Mouse (Mus musculus): ENCODE results near the gene Eml6. TPM values are rescaled to one million over a fixed set of nuclear protein-coding genes. Genes with fewer than 3 reads are reported as not detected.

Gene Eml6
- polyA plus RNA-seq, 1 experiment from 2014 or later = 3.0 TPM

- Histone ChIP-seq H3K9me3 (no peaks in the 10 kb centered on the region), H3K4me2 (replicated peaks) (no peak overlapping the region), H3K9ac (replicated peaks) (no peak overlapping the region), H3K4me3 (no peak overlapping the region), H3K27me3 (no peaks in the 10 kb centered on the region), H3K4me1 (no peaks in the 10 kb centered on the region), H3K36me3 (no peaks in the 10 kb centered on the region), H3K27ac (replicated peaks) (no peak overlapping the region)
- WGBS = 81% methylated on average over 1 of the region's 1 CpGs
- no peak for ATAC-seq (ENCODE audit: low FRiP score, low read depth)
These were observed 297.9 kb downstream of the Eml6 start for GRCm38 (mm10) chr11:29727901-29728300.

GRCm38 (mm10) chr11:29725610-29726009 is 300.2 kb downstream of the Eml6 start:
- no peak for ATAC-seq (ENCODE audit: low FRiP score, low read depth)
- H3K36me3 ChIP-seq = no peaks in the 10 kb centered on the region

GRCm38 (mm10) chr11:29725167-29725566 is 300.7 kb downstream of the Eml6 start:
- Histone ChIP-seq H3K36me3 (no peaks in the 10 kb centered on the region), H3K4me2 (replicated peaks) (no peak overlapping the region), H3K4me1 (no peaks in the 10 kb centered on the region), H3K27me3 (no peaks in the 10 kb centered on the region), H3K4me3 (no peak overlapping the region), H3K9ac (replicated peaks) (no peak overlapping the region), H3K9me3 (no peaks in the 10 kb centered on the region), H3K27ac (replicated peaks) (no peak overlapping the region)
- no peak for ATAC-seq (ENCODE audit: low FRiP score, low read depth)

More at GRCm38 (mm10) chr11:29725610-29726009, 300.2 kb downstream of the Eml6 start:
- H3K27me3 ChIP-seq = no peaks in the 10 kb centered on the region
- 79% methylated on average over 1 of the region's 1 CpGs for WGBS
- no peaks in the 10 kb centered on the region for H3K4me1 ChIP-seq
- no peak overlapping the region for H3K9ac ChIP-seq (replicated peaks)
- H3K27ac ChIP-seq (replicated peaks) = no peak overlapping the region
- H3K4me2 ChIP-seq (replicated peaks) = no peak overlapping the region
- no peaks in the 10 kb centered on the region for H3K9me3 ChIP-seq
- H3K4me3 ChIP-seq = no peak overlapping the region

- no peak for ATAC-seq (ENCODE audit: low FRiP score, low read depth)
- 93% methylated on average over 2 of the region's 2 CpGs for WGBS
- Histone ChIP-seq H3K9ac (replicated peaks) (no peak overlapping the region), H3K4me2 (replicated peaks) (no peak overlapping the region), H3K4me3 (no peak overlapping the region), H3K27me3 (no peaks in the 10 kb centered on the region), H3K4me1 (no peaks in the 10 kb centered on the region), H3K36me3 (no peaks in the 10 kb centered on the region), H3K9me3 (no peaks in the 10 kb centered on the region), H3K27ac (replicated peaks) (no peak overlapping the region)
These were observed 301.6 kb downstream of the Eml6 start for GRCm38 (mm10) chr11:29724213-29724612.

GRCm38 (mm10) chr11:29719597-29719996 is 306.2 kb downstream of the Eml6 start:
- Histone ChIP-seq H3K36me3 (no peaks in the 10 kb centered on the region), H3K4me2 (replicated peaks) (no peak overlapping the region), H3K4me1 (no peaks in the 10 kb centered on the region), H3K27me3 (no peaks in the 10 kb centered on the region), H3K4me3 (no peak overlapping the region), H3K9ac (replicated peaks) (no peak overlapping the region), H3K27ac (replicated peaks) (no peak overlapping the region), H3K9me3 (no peaks in the 10 kb centered on the region)
- no peak for ATAC-seq (ENCODE audit: low FRiP score, low read depth)
- WGBS = 81% methylated on average over 1 of the region's 1 CpGs

GRCm38 (mm10) chr11:29718541-29718940 is 307.3 kb downstream of the Eml6 start:
- no peak overlapping the region for H3K9ac ChIP-seq (replicated peaks)
- H3K27ac ChIP-seq (replicated peaks) = no peak overlapping the region
- peaks cover 7% of the 10 kb centered on the region; the same call in 1 of the 2 replicates for H3K36me3 ChIP-seq

GRCm38 (mm10) chr11:29715499-29715898 is 310.3 kb downstream of the Eml6 start:
- no peak for ATAC-seq (ENCODE audit: low FRiP score, low read depth)
- peaks cover 7% of the 10 kb centered on the region; the same call in 1 of the 2 replicates for H3K36me3 ChIP-seq
- H3K4me1 ChIP-seq = no peaks in the 10 kb centered on the region
- no peak overlapping the region for H3K4me3 ChIP-seq
- no peak overlapping the region for H3K4me2 ChIP-seq (replicated peaks)
- H3K27ac ChIP-seq (replicated peaks) = no peak overlapping the region
- no peaks in the 10 kb centered on the region for H3K9me3 ChIP-seq
- H3K9ac ChIP-seq (replicated peaks) = no peak overlapping the region
- 85% methylated on average over 3 of the region's 3 CpGs for WGBS
- H3K27me3 ChIP-seq = no peaks in the 10 kb centered on the region

More at GRCm38 (mm10) chr11:29718541-29718940, 307.3 kb downstream of the Eml6 start:
- WGBS = 60% methylated on average over 6 of the region's 6 CpGs
- H3K4me2 ChIP-seq (replicated peaks) = no peak overlapping the region
- H3K27me3 ChIP-seq = no peaks in the 10 kb centered on the region
- no peak overlapping the region for H3K4me3 ChIP-seq
- no peak for ATAC-seq (ENCODE audit: low FRiP score, low read depth)
- no peaks in the 10 kb centered on the region for H3K4me1 ChIP-seq
- H3K9me3 ChIP-seq = no peaks in the 10 kb centered on the region

GRCm38 (mm10) chr11:29714789-29715188 is 311.0 kb downstream of the Eml6 start:
- H3K4me1 ChIP-seq = no peaks in the 10 kb centered on the region
- no peaks in the 10 kb centered on the region for H3K9me3 ChIP-seq
- H3K27ac ChIP-seq (replicated peaks) = no peak overlapping the region
- peaks cover 7% of the 10 kb centered on the region; the same call in 1 of the 2 replicates for H3K36me3 ChIP-seq
- H3K27me3 ChIP-seq = no peaks in the 10 kb centered on the region
- H3K9ac ChIP-seq (replicated peaks) = no peak overlapping the region
- H3K4me3 ChIP-seq = no peak overlapping the region
- 92% methylated on average over 2 of the region's 2 CpGs for WGBS
- H3K4me2 ChIP-seq (replicated peaks) = no peak overlapping the region
- ATAC-seq (ENCODE audit: low FRiP score, low read depth) = no peak

GRCm38 (mm10) chr11:29714114-29714513 is 311.7 kb downstream of the Eml6 start:
- no peak for ATAC-seq (ENCODE audit: low FRiP score, low read depth)
- WGBS = 92% methylated on average over 7 of the region's 7 CpGs
- H3K36me3 ChIP-seq = peaks cover 7% of the 10 kb centered on the region; the same call in 1 of the 2 replicates

GRCm38 (mm10) chr11:29709512-29709911 is 316.3 kb downstream of the Eml6 start:
- Histone ChIP-seq H3K36me3 (peaks cover 25% of the 10 kb centered on the region), H3K27me3 (no peaks in the 10 kb centered on the region), H3K9me3 (no peaks in the 10 kb centered on the region), H3K4me3 (no peak overlapping the region), H3K4me2 (replicated peaks) (no peak overlapping the region), H3K27ac (replicated peaks) (no peak overlapping the region), H3K4me1 (no peaks in the 10 kb centered on the region), H3K9ac (replicated peaks) (no peak overlapping the region)
- no peak for ATAC-seq (ENCODE audit: low FRiP score, low read depth)

More at GRCm38 (mm10) chr11:29714114-29714513, 311.7 kb downstream of the Eml6 start:
- H3K9ac ChIP-seq (replicated peaks) = no peak overlapping the region
- H3K4me1 ChIP-seq = no peaks in the 10 kb centered on the region
- no peak overlapping the region for H3K27ac ChIP-seq (replicated peaks)
- no peaks in the 10 kb centered on the region for H3K27me3 ChIP-seq
- no peak overlapping the region for H3K4me3 ChIP-seq
- H3K4me2 ChIP-seq (replicated peaks) = no peak overlapping the region
- H3K9me3 ChIP-seq = no peaks in the 10 kb centered on the region

- no peak for ATAC-seq (ENCODE audit: low FRiP score, low read depth)
- Histone ChIP-seq H3K36me3 (peaks cover 18% of the 10 kb centered on the region), H3K27me3 (no peaks in the 10 kb centered on the region), H3K9me3 (no peaks in the 10 kb centered on the region), H3K4me2 (replicated peaks) (no peak overlapping the region), H3K4me1 (no peaks in the 10 kb centered on the region), H3K9ac (replicated peaks) (no peak overlapping the region), H3K4me3 (no peak overlapping the region), H3K27ac (replicated peaks) (no peak overlapping the region)
- 91% methylated on average over 4 of the region's 4 CpGs for WGBS
These were observed 319.0 kb downstream of the Eml6 start for GRCm38 (mm10) chr11:29706845-29707244.

- H3K9ac ChIP-seq (replicated peaks) = no peak overlapping the region
- H3K9me3 ChIP-seq = no peaks in the 10 kb centered on the region
- H3K4me1 ChIP-seq = no peaks in the 10 kb centered on the region
- no peak overlapping the region for H3K4me2 ChIP-seq (replicated peaks)
- H3K27me3 ChIP-seq = no peaks in the 10 kb centered on the region
- H3K36me3 ChIP-seq = peaks cover 18% of the 10 kb centered on the region
- H3K27ac ChIP-seq (replicated peaks) = no peak overlapping the region
- no peak overlapping the region for H3K4me3 ChIP-seq
- no peak for ATAC-seq (ENCODE audit: low FRiP score, low read depth)
These were observed 320.6 kb downstream of the Eml6 start for GRCm38 (mm10) chr11:29705263-29705662.

GRCm38 (mm10) chr11:29702721-29703120 is 323.1 kb downstream of the Eml6 start:
- H3K9ac ChIP-seq (replicated peaks) = no peak overlapping the region
- no peaks in the 10 kb centered on the region for H3K27me3 ChIP-seq
- no peak overlapping the region for H3K4me2 ChIP-seq (replicated peaks)
- WGBS = 85% methylated on average over 3 of the region's 3 CpGs
- ATAC-seq (ENCODE audit: low FRiP score, low read depth) = no peak
- H3K4me3 ChIP-seq = no peak overlapping the region
- H3K9me3 ChIP-seq = no peaks in the 10 kb centered on the region
- 0 out of 2 replicates have a peak, but pooled peaks cover 2% of the 10 kb centered on the region for H3K4me1 ChIP-seq
- peaks cover 13% of the 10 kb centered on the region for H3K36me3 ChIP-seq
- no peak overlapping the region for H3K27ac ChIP-seq (replicated peaks)
